Mouse (Mus musculus): Measurements from ENCODE around the gene Rhox4a2.
"Not testable (repeated sequence)": the region's sequence is repeated elsewhere in the genome, so short reads cannot be mapped to it uniquely, and the experiment has no call there.

Gene Rhox4a2

GRCm38 (mm10) chrX:37390548-37390947, at the start of gene Rhox4a2:
TSS of gene Rhox4a2 (plus strand) at chrX:37390848.
- DNase-seq = not testable (repeated sequence)

- DNase-seq = not testable (repeated sequence)
Measured at GRCm38 (mm10) chrX:37379728-37380127, 10.9 kb upstream of the Rhox4a2 start, which contains the start of gene Rhox3a2. TSS of gene Rhox3a2 (plus strand) at chrX:37380028.

GRCm38 (mm10) chrX:37411767-37412166, 21.1 kb downstream of the Rhox4a2 start, which contains the start of gene Rhox2b:
TSS of gene Rhox2b (plus strand) at chrX:37412067.
- not testable (repeated sequence) for DNase-seq

GRCm38 (mm10) chrX:37432194-37432593, 41.5 kb downstream of the Rhox4a2 start, which contains the start of gene Rhox4b:
TSS of gene Rhox4b (plus strand) at chrX:37432494.
- not testable (repeated sequence) for DNase-seq

Measured in kidney, postnatal 10 days (tissue).